Mouse (Mus musculus) lung, adult 2 months (tissue): ENCODE measurements at regions not wholly inside any gene's neighbourhood (a gene's known extent, or its start where the extent isn't known, plus 50 kb on each side); places are given as distances from the start of the nearest gene placed in this dataset.

Experiments used
- DNase-seq: peaks from one replicate; pipeline ENCODE4 v3.0.0; 2022
- H3K4me1 ChIP-seq: fragments of 200-500 bp; 2 replicates; pipeline ENCODE4 v1.6.1; 2011; ENCODE audit warnings: low read length; ENCODE audit not compliant: control insufficient read depth, insufficient read depth
- H3K4me3 ChIP-seq: fragments of 200-500 bp; replicated peaks from 2 replicates; pipeline ENCODE3; 2011; ENCODE audit warnings: low read depth, mild to moderate bottlenecking, control low read depth, low read length; ENCODE audit errors: extremely low read depth
- CTCF ChIP-seq: fragments of 200-500 bp; IDR thresholded peaks from 2 replicates; pipeline ENCODE4 v1.5.1; 2011; ENCODE audit warnings: mild to moderate bottlenecking, low read length, control low read depth; ENCODE audit not compliant: insufficient read depth
- POLR2A ChIP-seq: fragments of 200-500 bp; IDR thresholded peaks from 2 replicates; pipeline ENCODE4 v1.6.1; 2011; ENCODE audit warnings: low read depth, mild to moderate bottlenecking, control low read depth, low read length, borderline replicate concordance; ENCODE audit errors: extremely low read depth
- WGBS: fragments of 180-500 bp; shearing (Covaris S2); methylation state at CpG from one replicate; pipeline ENCODE4 v1.1.7; 2018; 5-methylcytosine and 5-hydroxymethylcytosine counted together

- no peak overlapping the region for H3K4me3 ChIP-seq
- no peak for DNase-seq
- no peaks in the 10 kb centered on the region for H3K4me1 ChIP-seq
- WGBS: 54% methylated on average over 6 of the region's 6 CpGs
- no peak for TF ChIP-seq POLR2A
- no peak for TF ChIP-seq CTCF
These were observed 60.4 kb upstream of the Cyp1b1 start for GRCm38 (mm10) chr17:79775216-79775615.

DNA sequence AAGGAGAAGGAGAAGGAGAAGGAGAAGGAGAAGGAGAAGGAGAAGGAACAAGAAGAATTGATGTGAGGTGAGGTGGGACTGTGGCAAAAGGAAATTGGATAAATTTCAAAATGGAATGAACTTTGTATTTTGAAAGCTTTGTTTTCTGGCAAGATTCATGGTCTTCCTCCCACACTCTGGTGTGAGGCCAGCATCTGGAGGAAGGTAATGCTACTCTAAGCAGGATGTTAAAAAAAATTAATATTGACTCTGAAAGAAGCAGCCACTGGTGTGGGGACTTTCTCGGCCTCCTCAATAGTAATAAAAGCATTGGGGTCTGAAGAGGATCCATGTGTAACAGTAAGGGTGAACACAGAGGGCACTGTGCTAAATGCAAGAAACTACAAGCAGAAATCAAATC is 59.4 kb upstream of the Cyp1b1 start:
- 62% methylated on average over 1 of the region's 1 CpGs for WGBS
- no peak for DNase-seq
- H3K4me1 ChIP-seq: no peaks in the 10 kb centered on the region
- TF ChIP-seq POLR2A (no peak), CTCF (no peak)
- no peak overlapping the region for H3K4me3 ChIP-seq

GRCm38 (mm10) chr17:79772219-79772618 is 57.4 kb upstream of the Cyp1b1 start:
- WGBS: 82% methylated on average over 4 of the region's 4 CpGs
- Histone ChIP-seq H3K4me3 (no peak overlapping the region), H3K4me1 (no peaks in the 10 kb centered on the region)
- TF ChIP-seq POLR2A (no peak), CTCF (no peak)
- no peak for DNase-seq

- 67% methylated on average over 10 of the region's 10 CpGs for WGBS
- no peaks in the 10 kb centered on the region for H3K4me1 ChIP-seq
These were observed 56.9 kb upstream of the Cyp1b1 start for GRCm38 (mm10) chr17:79771727-79772126.

GRCm38 (mm10) chr17:79770911-79771310 is 56.0 kb upstream of the Cyp1b1 start:
- no peak for DNase-seq
- 84% methylated on average over 7 of the region's 7 CpGs for WGBS
- no peak overlapping the region for H3K4me3 ChIP-seq
- TF ChIP-seq CTCF: no peak
- no peak for TF ChIP-seq POLR2A
- no peaks in the 10 kb centered on the region for H3K4me1 ChIP-seq

More at GRCm38 (mm10) chr17:79771727-79772126, 56.9 kb upstream of the Cyp1b1 start:
- no peak for TF ChIP-seq CTCF
- TF ChIP-seq POLR2A: no peak
- no peak overlapping the region for H3K4me3 ChIP-seq
- DNase-seq: no peak

DNA sequence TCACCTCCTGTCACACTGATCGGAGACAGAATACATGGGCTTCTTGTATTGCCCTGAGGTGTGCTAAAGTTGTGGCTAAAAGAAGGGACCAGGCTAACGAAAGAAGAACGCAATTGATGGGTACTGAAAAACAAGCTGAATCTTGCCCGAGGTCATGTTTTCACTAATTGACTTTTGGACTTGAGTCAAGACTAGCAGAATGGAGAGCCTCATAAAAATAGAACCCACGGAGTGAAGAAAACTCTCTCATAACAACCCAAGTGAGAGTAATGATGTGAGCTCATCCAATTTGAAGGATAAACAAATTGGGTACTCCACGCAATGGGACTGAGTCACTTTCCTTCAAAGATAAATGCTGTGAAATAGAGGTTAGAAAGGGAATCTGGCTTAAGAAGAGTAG is 55.0 kb upstream of the Cyp1b1 start:
- no peak for DNase-seq
- H3K4me1 ChIP-seq: peaks cover 3% of the 10 kb centered on the region; the same call in 1 of the 2 replicates
- no peak overlapping the region for H3K4me3 ChIP-seq
- TF ChIP-seq CTCF: no peak
- 81% methylated on average over 6 of the region's 6 CpGs for WGBS

- 51% methylated on average over 2 of the region's 2 CpGs for WGBS
- H3K4me3 ChIP-seq: no peak overlapping the region
- no peak for DNase-seq
- TF ChIP-seq POLR2A (no peak), CTCF (no peak)
- peaks cover 3% of the 10 kb centered on the region; the same call in 1 of the 2 replicates for H3K4me1 ChIP-seq
These were observed 53.2 kb upstream of the Cyp1b1 start for GRCm38 (mm10) chr17:79768080-79768479.

- DNase-seq: no peak
- Histone ChIP-seq H3K4me1 (peaks cover 3% of the 10 kb centered on the region; the same call in 1 of the 2 replicates), H3K4me3 (no peak overlapping the region)
- TF ChIP-seq CTCF (no peak), POLR2A (no peak)
- WGBS: 56% methylated on average over 7 of the region's 7 CpGs
These were observed 50.4 kb upstream of the Cyp1b1 start for GRCm38 (mm10) chr17:79765061-79765794.
